Comparison of ENCODE assay signal across 11 mouse cellular contexts in the genomic region with DNA sequence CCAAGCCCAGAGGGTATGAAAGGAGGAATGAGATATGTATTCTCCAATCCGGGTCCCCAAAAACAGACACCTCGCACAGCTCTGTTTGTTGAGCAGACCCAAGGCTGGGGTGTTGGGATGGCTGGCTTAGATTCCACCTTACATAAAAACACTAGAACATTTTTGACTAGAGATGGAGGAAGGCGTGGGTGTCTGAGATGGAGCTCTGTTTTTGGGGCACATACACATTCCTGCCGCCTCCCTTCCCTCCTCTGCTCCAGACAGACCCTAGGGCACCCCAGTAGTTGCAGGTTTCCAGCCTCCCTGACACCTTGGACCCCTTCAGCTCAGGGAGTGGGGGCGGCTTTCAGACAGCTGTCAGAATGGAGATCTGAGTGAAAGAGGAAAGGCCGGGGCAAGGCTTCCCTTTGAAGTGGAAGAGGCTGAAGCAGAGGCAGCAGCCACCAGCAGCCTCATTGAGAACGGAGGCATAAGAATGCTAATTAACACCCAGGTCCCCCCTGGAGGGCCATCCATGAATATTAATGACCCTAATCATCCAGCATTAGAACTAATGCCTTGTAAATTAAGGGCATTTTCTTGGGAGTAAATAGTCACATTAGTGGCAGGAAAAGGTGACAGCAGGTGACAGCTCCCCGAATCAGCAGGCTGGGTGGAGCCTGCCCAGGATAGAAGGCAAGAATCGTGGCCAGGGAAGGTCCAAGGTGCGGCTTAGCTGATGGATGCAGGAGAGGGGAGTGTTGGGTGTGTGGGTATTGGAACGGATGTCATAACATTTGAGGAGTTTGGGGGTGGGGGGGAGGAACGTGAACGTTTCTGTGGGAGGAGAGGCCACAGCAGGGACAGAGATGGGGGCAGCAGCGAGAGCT. TPM values are rescaled to one million over a fixed set of nuclear protein-coding genes. Genes with fewer than 3 reads are reported as not detected.
DNase-seq lines count a peak whose midpoint lies in the region; ATAC-seq and TF ChIP-seq lines count a peak whose summit lies in the region.
"Had no signal": no experiment of that assay in that cellular context is flagged by ENCODE, and none has a peak within 500 bp of the region (broad histone marks: within the 10 kb centered on the region; RNA-seq: fewer than 3 reads in every experiment).

No protein-coding gene starts in this region.

- 11% methylated on average over 14 of the region's 14 CpGs for WGBS in neural tube, embryonic 14.5 days

- no peaks in the 10 kb centered on the region for H3K27me3 ChIP-seq in neural tube, embryonic 14.5 days (ENCODE audit: control insufficient read depth, insufficient read depth, low read length)

- no peaks in the 10 kb centered on the region for H3K36me3 ChIP-seq in neural tube, embryonic 14.5 days (ENCODE audit: control insufficient read depth, insufficient read depth, low read length)

- no peak for TF ChIP-seq CTCF in left cerebral cortex, adult 2 months (IDR thresholded peaks at IDR 0.05)

- peak overlapping the region; percentile 95 for H3K27ac ChIP-seq in left cerebral cortex, adult 2 months
- H3K27ac ChIP-seq in neural tube, embryonic 14.5 days (ENCODE audit: low read depth, low read length): 0 out of 2 replicates have a peak overlapping the region, but pooled peaks have one; percentile 4
- H3K27ac ChIP-seq: liver, embryonic 14.5 days had no signal

- peaks cover 13% of the 10 kb centered on the region for H3K4me1 ChIP-seq in neural tube, embryonic 14.5 days (ENCODE audit: control insufficient read depth, insufficient read depth, low read length)

- H3K9ac ChIP-seq in neural tube, embryonic 14.5 days (replicated peaks; ENCODE audit: low read depth, low read length): no peak overlapping the region
- H3K9ac ChIP-seq: liver, embryonic 14.5 days had no signal

- peak; percentile 52 for DNase-seq in layer of hippocampus, adult 11-12 months (ENCODE audit: low spot score)
- DNase-seq in layer of hippocampus, adult 9-10 months (ENCODE audit: low spot score): no peak
- DNase-seq in brain, adult 2 months (ENCODE audit: low read depth, low spot score): peak; percentile 89
- DNase-seq in left cerebral cortex, adult 2 months (ENCODE audit: extremely low spot score in 1 of 2, low spot score in 2 of 2): peak; percentile 45 to 56
- no peak for DNase-seq in yolk sac, embryonic 10.5 days (ENCODE audit: low spot score)
- DNase-seq in thymus, postnatal 4 days: no peak
- DNase-seq: kidney, adult 11 months; lung, postnatal 4 days had no signal

- no peaks in the 10 kb centered on the region for H3K9me3 ChIP-seq in neural tube, embryonic 14.5 days (ENCODE audit: control insufficient read depth, low read length)

- no peak; the same call in 1 of the 2 replicates for ATAC-seq in neural tube, embryonic 14.5 days (ENCODE audit: low read depth)

- intact Hi-C loops in left cerebral cortex, adult 2 months (cut with DNase I): no loop called here

- H3K4me3 ChIP-seq in left cerebral cortex, adult 2 months: no peak overlapping the region
- H3K4me3 ChIP-seq in neural tube, embryonic 14.5 days (ENCODE audit: low read depth, low read length): no peak overlapping the region
- H3K4me3 ChIP-seq: erythroblast, embryonic 14.5 days had no signal

- H3K4me2 ChIP-seq in neural tube, embryonic 14.5 days (ENCODE audit: low read depth, low read length): no peak overlapping the region

RNA-seq across cellular contexts. Expression of gene Kcnb1, which starts 45.3 kb away (rescaled TPM):
- 100 to 1,000 TPM; 230 to 237 TPM for total RNA-seq in left cerebral cortex, adult 2 months (2021)
- polyA plus RNA-seq in neural tube, embryonic 14.5 days (2014; fragmentation: Nextera tagmentation; extraction: Ambion mirVana): 4.9 and 5.4 TPM in 2 replicates
- polyA plus RNA-seq: erythroblast, embryonic 14.5 days had no signal

Comparison
In these comparisons a context has a peak if more than half of its experiments do, and no peak if none do; other contexts are left out.
1. DNase-seq: peak in layer of hippocampus, adult 11-12 months (single experiment), brain, adult 2 months (single experiment) and left cerebral cortex, adult 2 months (2 of 2); none in layer of hippocampus, adult 9-10 months (single experiment), yolk sac, embryonic 10.5 days (single experiment) and thymus, postnatal 4 days (single experiment).